Mouse (Mus musculus): Measurements from ENCODE around the gene Cdk15.

GRCm38 (mm10) chr1:59247602-59248001 is 9.1 kb upstream of the Cdk15 start:
- no peak for TF ChIP-seq POLR2A (IDR thresholded peaks at IDR 0.05; ENCODE audit: borderline replicate concordance, low read depth, low read length)
- TF ChIP-seq CTCF (IDR thresholded peaks at IDR 0.05; ENCODE audit: low read depth, low read length), result peak; percentile 82

Data from bone marrow macrophage, adult 2 months (primary cell).